Mouse (Mus musculus) frontal cortex, adult (tissue): ENCODE measurements around the gene Wnt7b.

Experiments
- ATAC-seq: cut with Nextera tagmentation; 2 replicates; pipeline ENCODE4 v1.9.2; 2017; ENCODE audit warnings: mild to moderate bottlenecking, moderate library complexity, mixed read lengths; ENCODE audit not compliant: low TSS enrichment

Gene Wnt7b

GRCm38 (mm10) chr15:85507370-85508014 is 74.8 kb downstream of the Wnt7b start:
- no peak for ATAC-seq

- no peak for ATAC-seq
These were observed 75.6 kb downstream of the Wnt7b start for GRCm38 (mm10) chr15:85506680-85507079.

DNA sequence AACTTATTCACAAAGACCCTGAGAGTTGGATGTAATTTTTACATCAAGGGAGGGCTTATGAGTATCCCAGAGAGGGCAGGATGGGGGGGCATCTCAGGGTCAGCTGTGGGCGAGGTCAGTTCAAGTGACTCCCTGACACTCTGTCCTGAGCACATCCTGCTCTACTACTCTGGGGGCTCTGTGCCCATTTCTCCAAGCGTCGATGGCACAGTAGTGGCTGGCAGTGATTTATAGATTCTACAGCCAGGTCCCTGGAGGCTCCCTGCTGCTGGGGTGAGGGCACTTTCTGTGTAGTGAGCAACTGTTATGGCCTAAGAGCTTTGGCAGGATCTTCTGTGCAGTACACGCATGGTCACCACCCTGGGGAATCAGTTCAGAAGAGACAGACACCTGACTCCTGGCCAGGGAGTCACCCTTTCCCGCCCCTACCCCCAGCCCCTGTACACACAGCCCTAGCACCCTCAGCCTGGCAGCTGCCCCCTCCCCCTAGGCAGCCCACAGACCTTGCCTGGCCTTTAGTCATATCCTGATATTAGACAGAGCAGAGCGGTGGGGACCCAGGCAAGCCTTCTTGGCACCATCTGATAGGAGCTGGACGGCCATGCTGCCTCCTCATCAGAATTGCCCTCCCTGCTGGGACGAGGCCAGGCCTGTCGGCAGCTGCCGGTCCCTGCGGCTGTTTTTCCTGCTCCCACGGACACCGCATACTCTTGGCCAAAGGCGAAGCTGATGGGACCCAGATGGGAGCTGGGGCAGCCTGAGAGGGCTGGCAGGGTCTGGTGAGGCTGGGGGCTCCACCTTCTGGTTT is 77.0 kb downstream of the Wnt7b start:
- ATAC-seq = no peak

- ATAC-seq = no peak
These were observed 79.1 kb downstream of the Wnt7b start, which contains the start of gene 7530416G11Rik for GRCm38 (mm10) chr15:85503127-85503526. Gene 7530416G11Rik (minus strand): TSS chr15:85503227.

- no peak for ATAC-seq
These were observed 82.0 kb downstream of the Wnt7b start for GRCm38 (mm10) chr15:85500267-85500666.

GRCm38 (mm10) chr15:85497981-85498475 is 84.2 kb downstream of the Wnt7b start:
- no peak for ATAC-seq

DNA sequence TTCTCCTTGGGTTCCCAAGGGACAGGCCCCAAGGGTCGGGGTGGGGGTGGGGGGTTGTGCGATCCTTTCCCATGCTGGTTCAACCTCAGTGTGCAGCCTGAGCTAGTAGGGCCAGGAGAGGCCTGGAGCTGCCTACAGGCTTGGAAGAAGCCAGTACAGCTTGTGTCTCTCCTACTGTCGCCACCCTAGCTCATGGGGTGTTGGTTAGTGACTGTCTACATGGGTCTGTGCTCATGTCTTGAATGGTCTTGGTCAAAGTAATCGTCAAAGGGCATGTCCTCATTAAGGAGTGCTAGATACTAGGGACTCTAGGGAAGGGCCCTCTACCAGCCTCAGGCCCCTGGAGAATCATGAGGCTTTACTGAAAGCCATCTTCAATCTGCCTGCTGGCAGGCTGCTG is 84.7 kb downstream of the Wnt7b start:
- ATAC-seq = no peak

DNA sequence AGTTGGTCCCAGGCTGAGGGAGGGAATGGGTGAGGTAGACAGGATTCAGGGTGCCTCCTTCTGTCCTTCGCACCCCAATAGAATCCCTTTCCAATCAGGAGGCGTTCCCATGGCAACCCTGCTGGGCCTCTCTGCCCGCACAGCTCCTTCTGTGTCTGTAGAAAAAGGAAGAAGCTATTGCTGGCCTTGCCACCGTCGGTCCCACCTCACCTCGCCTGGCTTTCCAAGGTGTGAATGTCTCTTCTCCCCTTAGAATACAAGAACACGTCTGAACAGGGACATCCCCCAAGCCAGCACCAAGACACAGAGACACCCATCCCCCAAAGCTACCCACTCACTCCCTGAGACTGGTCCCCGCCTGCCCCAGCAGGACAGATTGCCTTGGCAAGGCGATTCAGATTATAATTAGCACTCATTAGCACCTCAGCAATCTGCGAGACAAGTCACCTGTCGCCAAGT is 88.1 kb downstream of the Wnt7b start:
- peak; percentile 94 for ATAC-seq

GRCm38 (mm10) chr15:85489751-85490150 is 92.5 kb downstream of the Wnt7b start:
- ATAC-seq = no peak

DNA sequence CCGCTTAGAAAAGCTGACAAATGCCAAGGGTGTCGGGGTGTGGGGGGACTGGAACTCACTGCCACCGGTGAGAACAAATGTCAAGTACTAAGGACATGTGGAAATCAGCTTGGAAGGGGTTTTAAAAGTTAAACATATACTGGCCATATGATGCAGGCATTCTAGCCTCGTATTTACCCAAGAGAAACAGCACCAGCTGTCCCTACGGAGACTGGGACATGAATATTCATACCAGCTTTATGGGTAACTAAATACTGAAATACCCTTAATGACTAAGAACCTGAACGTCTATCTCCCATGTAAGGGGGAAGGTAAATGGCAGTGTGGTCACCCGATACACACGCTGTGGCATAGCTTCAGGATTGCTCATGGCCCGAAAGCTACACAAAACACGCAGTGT is 93.4 kb downstream of the Wnt7b start:
- ATAC-seq = peak; percentile 59; the same call in 1 of the 2 replicates
